Mouse (Mus musculus) liver, embryonic 11.5 days (tissue): Measurements from ENCODE around the gene Tmx4. TPM values are rescaled to one million over a fixed set of nuclear protein-coding genes. Genes with fewer than 3 reads are reported as not detected.
"Not testable (repeated sequence)": the region's sequence is repeated elsewhere in the genome, so short reads cannot be mapped to it uniquely, and the experiment has no call there.

Experiments
- ATAC-seq: fragments of 200-750 bp; cut with Nextera tagmentation; replicated peaks from 2 replicates; pipeline ENCODE4 v1.8.0; 2017; ENCODE audit warnings: moderate number of reproducible peaks, mild to moderate bottlenecking, moderate TSS enrichment, moderate library complexity; ENCODE audit not compliant: low FRiP score
- DNase-seq: peaks from one replicate; pipeline ENCODE4 v3.0.0-alpha.2; 2017; ENCODE audit warnings: low spot score
- H3K27ac ChIP-seq: fragments of 300-500 bp; sonication (generic); 2 replicates; pipeline ENCODE4 v1.5.1; 2014; ENCODE audit warnings: mild to moderate bottlenecking, low read depth, low read length, control low read depth
- H3K27me3 ChIP-seq: fragments of 300-500 bp; sonication (generic); replicated peaks from 2 replicates; pipeline ENCODE4 v1.6.1; 2014; ENCODE audit warnings: low read length, mixed read lengths; ENCODE audit not compliant: control insufficient read depth, insufficient read depth
- H3K36me3 ChIP-seq: fragments of 300-500 bp; sonication (generic); 2 replicates; pipeline ENCODE4 v1.6.1; 2014; ENCODE audit warnings: mild to moderate bottlenecking, low read length, moderate library complexity, mixed read lengths; ENCODE audit not compliant: control insufficient read depth, insufficient read depth
- H3K4me1 ChIP-seq: fragments of 300-500 bp; sonication (generic); replicated peaks from 2 replicates; pipeline ENCODE4 v1.6.1; 2014; ENCODE audit warnings: low read length, mixed read lengths; ENCODE audit not compliant: control insufficient read depth, insufficient read depth
- H3K4me2 ChIP-seq: fragments of 300-500 bp; sonication (generic); 2 replicates; pipeline ENCODE4 v1.6.1; 2014; ENCODE audit warnings: mild to moderate bottlenecking, control low read depth, moderate library complexity
- H3K4me3 ChIP-seq: fragments of 300-500 bp; sonication (generic); 2 replicates; pipeline ENCODE4 v1.5.1; 2014; ENCODE audit warnings: low read depth, low read length, control low read depth
- H3K9ac ChIP-seq: fragments of 300-500 bp; sonication (generic); 2 replicates; pipeline ENCODE4 v1.6.1; 2014; ENCODE audit warnings: low read depth, low read length, control low read depth
- H3K9me3 ChIP-seq: fragments of 300-500 bp; sonication (generic); 2 replicates; pipeline ENCODE4 v1.6.1; 2016; ENCODE audit warnings: low read length, inconsistent platforms, mixed read lengths; ENCODE audit not compliant: control insufficient read depth
- WGBS: fragments of 180-500 bp; shearing (Covaris S2); extraction: QIAGEN DNeasy Blood & Tissue Kit; methylation state at CpG from one replicate; pipeline ENCODE4 v1.1.7; 2014; 5-methylcytosine and 5-hydroxymethylcytosine counted together
- polyA plus RNA-seq: library from polyadenylated mRNA; unstranded; fragments of >200 nt; fragmentation: Nextera tagmentation; extraction: Ambion mirVana; gene quantifications from 2 replicates; pipeline ENCODE4 v1.2.1, GENCODE M21; 2014

Gene Tmx4
- polyA plus RNA-seq, 1 experiment from 2014 or later = 16.2 TPM

- H3K27me3 ChIP-seq = no peaks in the 10 kb centered on the region
- H3K4me2 ChIP-seq = no peak overlapping the region
- no peak overlapping the region for H3K4me3 ChIP-seq
- no peak overlapping the region for H3K27ac ChIP-seq
- 89% methylated on average over 1 of the region's 1 CpGs for WGBS
- H3K36me3 ChIP-seq = 0 out of 2 replicates have a peak, but pooled peaks cover 3% of the 10 kb centered on the region
- no peak for DNase-seq
- H3K4me1 ChIP-seq = peaks cover 8% of the 10 kb centered on the region
- ATAC-seq = no peak
- no peak overlapping the region for H3K9ac ChIP-seq
- H3K9me3 ChIP-seq = no peaks in the 10 kb centered on the region
Measured at GRCm38 (mm10) chr2:134640398-134640797, 3.5 kb downstream of the Tmx4 start.

GRCm38 (mm10) chr2:134628541-134628940 lies 15.4 kb downstream of the Tmx4 start:
- 93% methylated on average over 1 of the region's 2 CpGs for WGBS
- not testable (repeated sequence) for DNase-seq, H3K4me2 ChIP-seq, H3K36me3 ChIP-seq, H3K9ac ChIP-seq, H3K4me3 ChIP-seq, H3K27me3 ChIP-seq, H3K27ac ChIP-seq, H3K4me1 ChIP-seq, H3K9me3 ChIP-seq, ATAC-seq

GRCm38 (mm10) chr2:134604935-134605334 lies 39.0 kb downstream of the Tmx4 start:
- Histone ChIP-seq H3K4me2 (no peak overlapping the region), H3K4me3 (no peak overlapping the region), H3K9ac (no peak overlapping the region), H3K27me3 (no peaks in the 10 kb centered on the region), H3K9me3 (no peaks in the 10 kb centered on the region), H3K27ac (no peak overlapping the region), H3K4me1 (no peaks in the 10 kb centered on the region), H3K36me3 (no peaks in the 10 kb centered on the region)
- ATAC-seq (no peak), DNase-seq (no peak)

GRCm38 (mm10) chr2:134591081-134591694 lies 52.8 kb downstream of the Tmx4 start:
- WGBS = 93% methylated on average over 6 of the region's 6 CpGs
- Histone ChIP-seq H3K9me3 (no peaks in the 10 kb centered on the region), H3K9ac (no peak overlapping the region), H3K27ac (no peak overlapping the region), H3K4me3 (no peak overlapping the region), H3K4me2 (no peak overlapping the region), H3K4me1 (no peaks in the 10 kb centered on the region), H3K27me3 (no peaks in the 10 kb centered on the region), H3K36me3 (no peaks in the 10 kb centered on the region)
- DNase-seq = no peak
- no peak for ATAC-seq

GRCm38 (mm10) chr2:134585243-134585642 lies 58.7 kb downstream of the Tmx4 start:
- 59% methylated on average over 4 of the region's 4 CpGs for WGBS
- Histone ChIP-seq H3K4me3 (no peak overlapping the region), H3K27me3 (no peaks in the 10 kb centered on the region), H3K27ac (no peak overlapping the region), H3K9ac (no peak overlapping the region), H3K36me3 (no peaks in the 10 kb centered on the region), H3K9me3 (no peaks in the 10 kb centered on the region), H3K4me1 (no peaks in the 10 kb centered on the region), H3K4me2 (no peak overlapping the region)
- DNase-seq (no peak), ATAC-seq (no peak)

GRCm38 (mm10) chr2:134559422-134559821 lies 84.5 kb downstream of the Tmx4 start:
- Histone ChIP-seq H3K27me3 (no peaks in the 10 kb centered on the region), H3K4me3 (no peak overlapping the region), H3K9me3 (no peaks in the 10 kb centered on the region; the same call in 1 of the 2 replicates), H3K4me2 (no peak overlapping the region), H3K36me3 (no peaks in the 10 kb centered on the region), H3K9ac (no peak overlapping the region), H3K27ac (no peak overlapping the region), H3K4me1 (no peaks in the 10 kb centered on the region)
- DNase-seq (no peak), ATAC-seq (no peak)
- WGBS = 70% methylated on average over 3 of the region's 3 CpGs

GRCm38 (mm10) chr2:134554221-134554727 lies 89.7 kb downstream of the Tmx4 start, which contains the start of gene Hao1:
Hao1 (minus strand) TSS chr2:134554368.
- no peaks in the 10 kb centered on the region for H3K4me1 ChIP-seq
- 78% methylated on average over 8 of the region's 8 CpGs for WGBS
- H3K9ac ChIP-seq = no peak within 1 kb of the TSS
- no peak within 1 kb of the TSS for H3K27ac ChIP-seq
- H3K4me3 ChIP-seq = no peak within 1 kb of the TSS
- H3K9me3 ChIP-seq = no peaks in the 10 kb centered on the region
- no peak within 1 kb of the TSS for H3K4me2 ChIP-seq
- DNase-seq (no peak), ATAC-seq (no peak)
- H3K27me3 ChIP-seq = no peaks in the 10 kb centered on the region
- no peaks in the 10 kb centered on the region for H3K36me3 ChIP-seq

GRCm38 (mm10) chr2:134552358-134552757 lies 91.6 kb downstream of the Tmx4 start:
- no peak for DNase-seq
- Histone ChIP-seq H3K27me3 (no peaks in the 10 kb centered on the region), H3K9ac (no peak overlapping the region), H3K4me1 (no peaks in the 10 kb centered on the region), H3K4me3 (no peak overlapping the region), H3K36me3 (no peaks in the 10 kb centered on the region), H3K9me3 (no peaks in the 10 kb centered on the region), H3K4me2 (no peak overlapping the region), H3K27ac (no peak overlapping the region)
- no peak for ATAC-seq

GRCm38 (mm10) chr2:134549770-134550169 lies 94.2 kb downstream of the Tmx4 start:
- ATAC-seq (no peak), DNase-seq (no peak)
- Histone ChIP-seq H3K9ac (no peak overlapping the region), H3K27me3 (no peaks in the 10 kb centered on the region), H3K4me3 (no peak overlapping the region), H3K36me3 (no peaks in the 10 kb centered on the region), H3K4me2 (no peak overlapping the region), H3K9me3 (no peaks in the 10 kb centered on the region), H3K4me1 (no peaks in the 10 kb centered on the region), H3K27ac (no peak overlapping the region)
- WGBS = 23% methylated on average over 4 of the region's 4 CpGs
